8 mouse cellular contexts compared by ENCODE assay signal in genomic region chr15:32766011-32766701, GRCm38 (mm10).
A peak's percentile ranks its signal among the peaks of the same experiment; 100 is the strongest.
DNase-seq lines count a peak whose midpoint lies in the region; ATAC-seq and TF ChIP-seq lines count a peak whose summit lies in the region.

No protein-coding gene starts in this region.

- no peak overlapping the region for H3K27ac ChIP-seq in gastrocnemius, adult 2 months
- H3K27ac ChIP-seq in forebrain, embryonic 14.5 days (ENCODE audit: low read depth, low read length): no peak overlapping the region
- H3K27ac ChIP-seq in liver, embryonic 14.5 days: no peak overlapping the region
- H3K27ac ChIP-seq in stomach, embryonic 16.5 days (ENCODE audit: low read length): no peak overlapping the region

- peak; percentile 75 for TF ChIP-seq CTCF in gastrocnemius, adult 2 months (IDR thresholded peaks at IDR 0.05)
- peak; percentile 64 for TF ChIP-seq CTCF in liver, embryonic 14.5 days (IDR thresholded peaks at IDR 0.05; ENCODE audit: low read depth)

- no peak for DNase-seq in gastrocnemius, adult 2 months
- no peak for DNase-seq in gastrocnemius, adult 18-20 months (ENCODE audit: low spot score)
- peak; percentile 26 for DNase-seq in thymus, postnatal 0 days (ENCODE audit: low spot score)
- DNase-seq in thymus, adult 18-20 months: no peak
- DNase-seq in forebrain, embryonic 14.5 days (ENCODE audit: low spot score): peak; percentile 88
- DNase-seq in liver, embryonic 14.5 days (ENCODE audit: low read depth in 3 of 3, low spot score in 3 of 3): no peak
- no peak for DNase-seq in gastrocnemius, postnatal 14 days

- TF ChIP-seq EP300 in liver, embryonic 14.5 days (IDR thresholded peaks at IDR 0.05; ENCODE audit: low read depth): no peak

- 4% methylated on average over 4 of the region's 4 CpGs for WGBS in forebrain, embryonic 14.5 days
- 7% methylated on average over 4 of the region's 4 CpGs for WGBS in liver, embryonic 14.5 days (ENCODE audit: insufficient replicate concordance)
- WGBS in stomach, embryonic 16.5 days: 6% methylated on average over 4 of the region's 4 CpGs

- H3K36me3 ChIP-seq in forebrain, embryonic 14.5 days (ENCODE audit: control insufficient read depth, insufficient read depth, low read length): no peaks in the 10 kb centered on the region
- no peaks in the 10 kb centered on the region for H3K36me3 ChIP-seq in liver, embryonic 14.5 days (replicated peaks; ENCODE audit: control insufficient read depth, insufficient read depth, low read depth)
- H3K36me3 ChIP-seq in stomach, embryonic 16.5 days (ENCODE audit: control insufficient read depth, insufficient read depth, low read length): no peaks in the 10 kb centered on the region

- H3K9ac ChIP-seq in forebrain, embryonic 14.5 days (ENCODE audit: low read length): no peak overlapping the region
- H3K9ac ChIP-seq in liver, embryonic 14.5 days (replicated peaks): no peak overlapping the region
- H3K9ac ChIP-seq in stomach, embryonic 16.5 days (ENCODE audit: low read length): no peak overlapping the region

- no peak overlapping the region for H3K4me2 ChIP-seq in forebrain, embryonic 14.5 days (ENCODE audit: low read length)
- H3K4me2 ChIP-seq in liver, embryonic 14.5 days (ENCODE audit: low read depth): no peak overlapping the region
- H3K4me2 ChIP-seq in stomach, embryonic 16.5 days (ENCODE audit: low read depth, low read length): no peak overlapping the region

- intact Hi-C loops in gastrocnemius, adult 2 months (cut with DNase I): loop anchor here (10.0 kb wide), 1 partner anchor 751 kb away; no protein-coding TSS in a partner anchor
- intact Hi-C loops in gastrocnemius, postnatal 14 days (cut with DNase I; ENCODE audit: low total_unique reads): no loop called here

- H3K4me3 ChIP-seq in gastrocnemius, adult 2 months: no peak overlapping the region
- no peak overlapping the region for H3K4me3 ChIP-seq in forebrain, embryonic 14.5 days (ENCODE audit: low read depth, low read length)
- H3K4me3 ChIP-seq in liver, embryonic 14.5 days (ENCODE audit: insufficient read depth in 1 of 2, low read depth in 2 of 2, low read length in 2 of 2): no peak overlapping the region
- no peak overlapping the region for H3K4me3 ChIP-seq in stomach, embryonic 16.5 days (replicated peaks; ENCODE audit: low read length)

- ATAC-seq in forebrain, embryonic 14.5 days: peak; percentile 98
- no peak for ATAC-seq in liver, embryonic 14.5 days (ENCODE audit: insufficient read depth)
- ATAC-seq in stomach, embryonic 16.5 days (ENCODE audit: insufficient read depth, low FRiP score): peak; percentile 58; the same call in 1 of the 2 replicates

- H3K4me1 ChIP-seq in forebrain, embryonic 14.5 days (ENCODE audit: control insufficient read depth, insufficient read depth, low read length): no peaks in the 10 kb centered on the region
- H3K4me1 ChIP-seq in liver, embryonic 14.5 days (replicated peaks; ENCODE audit: control insufficient read depth in 2 of 2, insufficient read depth in 2 of 2, low read length in 1 of 2): no peaks in the 10 kb centered on the region
- no peaks in the 10 kb centered on the region for H3K4me1 ChIP-seq in stomach, embryonic 16.5 days (ENCODE audit: control insufficient read depth, insufficient read depth, low read length)

- H3K27me3 ChIP-seq in forebrain, embryonic 14.5 days (replicated peaks; ENCODE audit: control insufficient read depth, insufficient read depth, low read length): no peaks in the 10 kb centered on the region
- no peaks in the 10 kb centered on the region for H3K27me3 ChIP-seq in liver, embryonic 14.5 days (ENCODE audit: control insufficient read depth, insufficient read depth, low read length)
- H3K27me3 ChIP-seq in stomach, embryonic 16.5 days (ENCODE audit: control insufficient read depth, insufficient read depth, low read length): no peaks in the 10 kb centered on the region

- H3K9me3 ChIP-seq in forebrain, embryonic 14.5 days (replicated peaks; ENCODE audit: control insufficient read depth, low read length): no peaks in the 10 kb centered on the region
- no peaks in the 10 kb centered on the region for H3K9me3 ChIP-seq in liver, embryonic 14.5 days (ENCODE audit: control insufficient read depth, low read length)
- no peaks in the 10 kb centered on the region for H3K9me3 ChIP-seq in stomach, embryonic 16.5 days (replicated peaks; ENCODE audit: control insufficient read depth, low read length)

Comparison
In these comparisons a context has a peak if more than half of its experiments do, and no peak if none do; other contexts are left out.
1. DNase-seq: peak in thymus, postnatal 0 days (single experiment) and forebrain, embryonic 14.5 days (single experiment); none in gastrocnemius, adult 2 months (single experiment), gastrocnemius, adult 18-20 months (single experiment), thymus, adult 18-20 months (0 of 2), liver, embryonic 14.5 days (0 of 3) and gastrocnemius, postnatal 14 days (single experiment).